Mouse (Mus musculus): ENCODE results near the gene Atl1. TPM values are rescaled to one million over a fixed set of nuclear protein-coding genes. Genes with fewer than 3 reads are reported as not detected.
A peak's percentile ranks its signal among the peaks of the same experiment; 100 is the strongest.

The Atl1 gene
- polyA plus RNA-seq, 1 experiment = 2.1 TPM

- 63% methylated on average over 3 of the region's 3 CpGs for WGBS
- no peak for TF ChIP-seq POLR2A (IDR thresholded peaks at IDR 0.05; ENCODE audit: low read depth, low read length)
- no peak for TF ChIP-seq CTCF (conservative IDR thresholded peaks at IDR 0.05; ENCODE audit: insufficient read depth, insufficient read length, low read depth, low read length)
- Histone ChIP-seq H3K4me3 (ENCODE audit: insufficient read depth, low read depth, low read length) (no peak overlapping the region), H3K27me3 (replicated peaks; ENCODE audit: control insufficient read depth, insufficient read depth, low read length) (no peaks in the 10 kb centered on the region), H3K4me1 (ENCODE audit: control insufficient read depth, insufficient read depth, low read length) (no peaks in the 10 kb centered on the region), H3K36me3 (ENCODE audit: control insufficient read depth, insufficient read depth, low read length) (peaks cover 6% of the 10 kb centered on the region; the same call in 1 of the 2 replicates), H3K27ac (ENCODE audit: insufficient read depth, low read depth, low read length) (no peak overlapping the region)
- DNase-seq = no peak
These were observed 73.2 kb downstream of the Atl1 start for GRCm38 (mm10) chr12:69965644-69966043.

- no peak overlapping the region for H3K27ac ChIP-seq (ENCODE audit: insufficient read depth, low read depth, low read length)
- peaks cover 6% of the 10 kb centered on the region; the same call in 1 of the 2 replicates for H3K36me3 ChIP-seq (ENCODE audit: control insufficient read depth, insufficient read depth, low read length)
These were observed 73.7 kb downstream of the Atl1 start for GRCm38 (mm10) chr12:69966071-69966470.

GRCm38 (mm10) chr12:69967112-69967511 lies 74.7 kb downstream of the Atl1 start:
- Histone ChIP-seq H3K27me3 (replicated peaks; ENCODE audit: control insufficient read depth, insufficient read depth, low read length) (no peaks in the 10 kb centered on the region), H3K4me1 (ENCODE audit: control insufficient read depth, insufficient read depth, low read length) (no peaks in the 10 kb centered on the region), H3K36me3 (ENCODE audit: control insufficient read depth, insufficient read depth, low read length) (peaks cover 6% of the 10 kb centered on the region; the same call in 1 of the 2 replicates), H3K4me3 (ENCODE audit: insufficient read depth, low read depth, low read length) (no peak overlapping the region), H3K27ac (ENCODE audit: insufficient read depth, low read depth, low read length) (no peak overlapping the region)
- no peak for DNase-seq
- TF ChIP-seq POLR2A (IDR thresholded peaks at IDR 0.05; ENCODE audit: low read depth, low read length) (no peak), CTCF (conservative IDR thresholded peaks at IDR 0.05; ENCODE audit: insufficient read depth, insufficient read length, low read depth, low read length) (no peak)
- 84% methylated on average over 6 of the region's 6 CpGs for WGBS

More at GRCm38 (mm10) chr12:69966071-69966470, 73.7 kb downstream of the Atl1 start:
- DNase-seq = peak; percentile 34
- no peak overlapping the region for H3K4me3 ChIP-seq (ENCODE audit: insufficient read depth, low read depth, low read length)
- no peaks in the 10 kb centered on the region for H3K4me1 ChIP-seq (ENCODE audit: control insufficient read depth, insufficient read depth, low read length)
- WGBS = 55% methylated on average over 5 of the region's 5 CpGs
- no peaks in the 10 kb centered on the region for H3K27me3 ChIP-seq (replicated peaks; ENCODE audit: control insufficient read depth, insufficient read depth, low read length)
- TF ChIP-seq CTCF (conservative IDR thresholded peaks at IDR 0.05; ENCODE audit: insufficient read depth, insufficient read length, low read depth, low read length) (no peak), POLR2A (IDR thresholded peaks at IDR 0.05; ENCODE audit: low read depth, low read length) (no peak)

- DNase-seq = no peak
- Histone ChIP-seq H3K36me3 (ENCODE audit: control insufficient read depth, insufficient read depth, low read length) (peaks cover 6% of the 10 kb centered on the region; the same call in 1 of the 2 replicates), H3K27me3 (replicated peaks; ENCODE audit: control insufficient read depth, insufficient read depth, low read length) (no peaks in the 10 kb centered on the region), H3K27ac (ENCODE audit: insufficient read depth, low read depth, low read length) (no peak overlapping the region), H3K4me3 (ENCODE audit: insufficient read depth, low read depth, low read length) (no peak overlapping the region), H3K4me1 (ENCODE audit: control insufficient read depth, insufficient read depth, low read length) (no peaks in the 10 kb centered on the region)
- 60% methylated on average over 5 of the region's 5 CpGs for WGBS
- TF ChIP-seq POLR2A (IDR thresholded peaks at IDR 0.05; ENCODE audit: low read depth, low read length) = no peak
- no peak for TF ChIP-seq CTCF (conservative IDR thresholded peaks at IDR 0.05; ENCODE audit: insufficient read depth, insufficient read length, low read depth, low read length)
These were observed 75.7 kb downstream of the Atl1 start for GRCm38 (mm10) chr12:69968154-69968553.

GRCm38 (mm10) chr12:69973666-69974065 lies 81.3 kb downstream of the Atl1 start:
- H3K27ac ChIP-seq (ENCODE audit: insufficient read depth, low read depth, low read length) = no peak overlapping the region
- peaks cover 4% of the 10 kb centered on the region for H3K36me3 ChIP-seq (ENCODE audit: control insufficient read depth, insufficient read depth, low read length)
- TF ChIP-seq POLR2A (IDR thresholded peaks at IDR 0.05; ENCODE audit: low read depth, low read length) (no peak), CTCF (conservative IDR thresholded peaks at IDR 0.05; ENCODE audit: insufficient read depth, insufficient read length, low read depth, low read length) (no peak)

GRCm38 (mm10) chr12:69976688-69977087 lies 84.3 kb downstream of the Atl1 start:
- Histone ChIP-seq H3K4me1 (ENCODE audit: control insufficient read depth, insufficient read depth, low read length) (peaks cover 3% of the 10 kb centered on the region; the same call in 1 of the 2 replicates), H3K36me3 (ENCODE audit: control insufficient read depth, insufficient read depth, low read length) (peaks cover 5% of the 10 kb centered on the region), H3K4me3 (ENCODE audit: insufficient read depth, low read depth, low read length) (no peak overlapping the region), H3K27me3 (replicated peaks; ENCODE audit: control insufficient read depth, insufficient read depth, low read length) (no peaks in the 10 kb centered on the region), H3K27ac (ENCODE audit: insufficient read depth, low read depth, low read length) (no peak overlapping the region)
- no peak for DNase-seq
- TF ChIP-seq POLR2A (IDR thresholded peaks at IDR 0.05; ENCODE audit: low read depth, low read length) (no peak), CTCF (conservative IDR thresholded peaks at IDR 0.05; ENCODE audit: insufficient read depth, insufficient read length, low read depth, low read length) (no peak)
- 64% methylated on average over 6 of the region's 6 CpGs for WGBS

More at GRCm38 (mm10) chr12:69973666-69974065, 81.3 kb downstream of the Atl1 start:
- Histone ChIP-seq H3K4me3 (ENCODE audit: insufficient read depth, low read depth, low read length) (no peak overlapping the region), H3K4me1 (ENCODE audit: control insufficient read depth, insufficient read depth, low read length) (peaks cover 3% of the 10 kb centered on the region; the same call in 1 of the 2 replicates), H3K27me3 (replicated peaks; ENCODE audit: control insufficient read depth, insufficient read depth, low read length) (no peaks in the 10 kb centered on the region)
- no peak for DNase-seq

- Histone ChIP-seq H3K27me3 (replicated peaks; ENCODE audit: control insufficient read depth, insufficient read depth, low read length) (no peaks in the 10 kb centered on the region), H3K27ac (ENCODE audit: insufficient read depth, low read depth, low read length) (peak overlapping the region; percentile 73; the same call in 1 of the 2 replicates), H3K4me1 (ENCODE audit: control insufficient read depth, insufficient read depth, low read length) (peaks cover 3% of the 10 kb centered on the region; the same call in 1 of the 2 replicates), H3K36me3 (ENCODE audit: control insufficient read depth, insufficient read depth, low read length) (peaks cover 5% of the 10 kb centered on the region), H3K4me3 (ENCODE audit: insufficient read depth, low read depth, low read length) (no peak overlapping the region)
- WGBS = 32% methylated on average over 9 of the region's 9 CpGs
- DNase-seq = peak; percentile 83
- no peak for TF ChIP-seq CTCF (conservative IDR thresholded peaks at IDR 0.05; ENCODE audit: insufficient read depth, insufficient read length, low read depth, low read length)
- TF ChIP-seq POLR2A (IDR thresholded peaks at IDR 0.05; ENCODE audit: low read depth, low read length) = no peak
These were observed 85.1 kb downstream of the Atl1 start for GRCm38 (mm10) chr12:69977376-69977998.

Data from kidney, adult 2 months (tissue).